ENCODE assay signal across 19 mouse cellular contexts in genomic region chr10:39508801-39509200, GRCm38 (mm10).
DNase-seq lines count a peak whose midpoint lies in the region; ATAC-seq lines count a peak whose summit lies in the region.
"Had no signal": no experiment of that assay in that cellular context is flagged by ENCODE, and none has a peak within 500 bp of the region (broad histone marks: within the 10 kb centered on the region; RNA-seq: fewer than 3 reads in every experiment).

No protein-coding gene starts in this region.

- DNase-seq in lung, postnatal 25 days (ENCODE audit: low spot score): peak; percentile 16
- no peak for DNase-seq in lung, postnatal 36 days
- peak; percentile 42 for DNase-seq in MN1 (ENCODE audit: low spot score)
- peak; percentile 58 for DNase-seq in brain, adult 2 months (ENCODE audit: low read depth, low spot score)
- DNase-seq: adrenal gland, adult 8-10 months; adrenal gland, postnatal 14 days; adrenal gland, postnatal 36 days; cerebellum, adult 11 months; cerebellum, adult 18-20 months; cerebellum, adult 8-10 months; cerebellum, adult 9-11 months; cerebellum, postnatal 14 days; cerebellum, postnatal 36 days; embryo, embryonic 11 days had no signal

- no peak for ATAC-seq in erythroblast, adult 5-6 weeks (replicated peaks; ENCODE audit: low FRiP score, poor library complexity, severe bottlenecking)
- ATAC-seq: activated CD4-positive, CD25-positive, alpha-beta regulatory T cell, adult 4 months; forebrain, embryonic 14.5 days; forebrain, embryonic 16.5 days; Patski had no signal
